Mouse (Mus musculus) embryonic fibroblast, embryonic 13.5 days (primary cell): ENCODE results near the gene Rbms1.

Source experiments
- CTCF ChIP-seq: IDR thresholded peaks from 2 replicates; pipeline ENCODE4 v1.5.1; 2011; ENCODE audit warnings: mild to moderate bottlenecking, control low read depth, low read length, moderate library complexity, borderline replicate concordance; ENCODE audit not compliant: insufficient read depth
- POLR2A ChIP-seq: IDR thresholded peaks from 2 replicates; pipeline ENCODE4 v1.6.1; 2011; ENCODE audit warnings: low read depth, mild to moderate bottlenecking, control low read depth, low read length, moderate library complexity

DNA sequence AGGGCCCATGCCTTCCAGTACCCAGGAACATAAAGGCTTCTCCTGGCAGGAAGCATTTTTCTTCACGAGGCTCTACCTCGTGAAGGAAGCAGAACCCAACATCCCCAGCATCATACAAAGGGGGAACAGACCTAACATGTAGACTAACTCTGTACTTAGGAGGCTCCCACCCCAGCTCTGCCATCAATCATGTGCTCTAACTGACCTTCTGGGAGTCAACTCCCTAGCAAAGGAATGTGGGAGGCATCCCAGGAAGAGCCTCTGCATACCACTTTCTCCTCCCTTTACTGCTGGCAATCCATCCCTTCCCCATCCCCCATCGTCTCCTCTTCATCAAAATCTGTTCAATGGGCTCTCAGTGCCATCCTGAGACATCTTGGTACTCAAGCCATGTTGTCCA, 49.7 kb downstream of the Rbms1 start:
- TF ChIP-seq CTCF (no peak), POLR2A (no peak)
